Mouse (Mus musculus): ENCODE measurements around the gene Vps41.
A peak's percentile ranks its signal among the peaks of the same experiment; 100 is the strongest.

Vps41 gene

GRCm38 (mm10) chr13:18875321-18875720 is 158.2 kb downstream of the Vps41 start:
- DNase-seq (ENCODE audit: low spot score in 2 of 2): no peak

GRCm38 (mm10) chr13:18892910-18893309 is 175.8 kb downstream of the Vps41 start:
- peak in 1 of 2 experiments; percentile 35 for DNase-seq (ENCODE audit: low spot score in 2 of 2)

- DNase-seq (ENCODE audit: low spot score in 2 of 2): no peak
These were observed 179.7 kb downstream of the Vps41 start for GRCm38 (mm10) chr13:18896789-18897188.

- no peak for DNase-seq (ENCODE audit: low spot score in 2 of 2)
These were observed 186.5 kb downstream of the Vps41 start for GRCm38 (mm10) chr13:18903623-18904022.

- no peak for DNase-seq (ENCODE audit: low spot score in 2 of 2)
These were observed 197.7 kb downstream of the Vps41 start for GRCm38 (mm10) chr13:18914774-18915173.
